Mouse (Mus musculus) cerebellum, adult 2 months (tissue): ENCODE data around the gene Kif5c.

Experiments
- CTCF ChIP-seq: fragments of 200-500 bp; IDR thresholded peaks from 2 replicates; pipeline ENCODE4 v1.5.1; 2011; ENCODE audit warnings: low read depth, mild to moderate bottlenecking, control low read depth, low read length, moderate library complexity, borderline replicate concordance; ENCODE audit not compliant: insufficient read depth
- POLR2A ChIP-seq: fragments of 200-500 bp; IDR thresholded peaks from 2 replicates; pipeline ENCODE4 v1.6.1; 2011; ENCODE audit warnings: low read length, control low read depth, borderline replicate concordance; ENCODE audit not compliant: insufficient read depth

DNA sequence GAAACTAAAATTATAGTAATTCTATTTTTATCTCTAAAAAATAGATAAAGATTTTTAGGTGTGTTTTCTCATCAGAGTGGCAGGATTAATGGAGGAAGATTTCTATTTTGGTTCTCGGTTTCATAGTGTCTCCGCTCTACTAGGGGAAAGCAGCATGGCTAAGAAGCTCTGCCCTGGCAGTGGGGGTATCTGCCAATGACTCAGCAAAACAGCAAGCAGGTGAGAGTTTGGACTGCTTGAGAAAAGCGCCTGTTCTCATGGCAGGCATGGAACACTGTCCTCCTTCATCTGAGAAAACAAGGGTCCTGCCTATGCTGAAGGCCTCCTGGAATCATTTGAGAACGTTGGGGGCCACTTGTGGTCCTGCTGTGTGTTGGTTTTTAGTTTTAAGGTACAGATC, 156.1 kb downstream of the Kif5c start:
- TF ChIP-seq CTCF = no peak
- no peak for TF ChIP-seq POLR2A
